Mouse (Mus musculus): ENCODE results near the gene Rnf24. TPM values are rescaled to one million over a fixed set of nuclear protein-coding genes. Genes with fewer than 3 reads are reported as not detected.
A peak's percentile ranks its signal among the peaks of the same experiment; 100 is the strongest.
"Not testable (repeated sequence)": the region's sequence is repeated elsewhere in the genome, so short reads cannot be mapped to it uniquely, and the experiment has no call there.

Rnf24 gene
- total RNA-seq, 2 experiments from 2014 or later = 1.9 to 4.4 TPM

- no peak for ATAC-seq (replicated peaks; ENCODE audit: poor library complexity)
These were observed 8.2 kb downstream of the Rnf24 start for GRCm38 (mm10) chr2:131344449-131344848.

DNA sequence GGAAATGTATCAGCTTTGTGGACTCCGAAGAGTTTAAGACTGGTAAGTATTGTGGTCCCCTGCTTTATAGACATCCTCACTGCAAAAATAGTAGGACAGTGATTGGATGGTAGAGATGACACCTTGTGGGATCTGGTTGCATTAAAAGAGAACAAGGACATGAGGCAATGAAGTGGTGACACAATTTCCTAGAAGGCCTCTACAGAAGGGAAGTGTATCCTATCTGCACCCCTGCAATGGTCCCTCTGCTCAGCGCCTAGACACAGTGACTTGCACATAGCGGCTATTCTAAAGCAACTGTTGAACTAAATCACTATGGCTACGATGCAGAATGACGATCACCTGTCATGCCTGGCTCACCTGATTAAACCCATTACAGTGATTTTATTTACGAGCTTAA lies 15.1 kb downstream of the Rnf24 start:
- peak; percentile 95 for ATAC-seq (replicated peaks; ENCODE audit: poor library complexity)

DNA sequence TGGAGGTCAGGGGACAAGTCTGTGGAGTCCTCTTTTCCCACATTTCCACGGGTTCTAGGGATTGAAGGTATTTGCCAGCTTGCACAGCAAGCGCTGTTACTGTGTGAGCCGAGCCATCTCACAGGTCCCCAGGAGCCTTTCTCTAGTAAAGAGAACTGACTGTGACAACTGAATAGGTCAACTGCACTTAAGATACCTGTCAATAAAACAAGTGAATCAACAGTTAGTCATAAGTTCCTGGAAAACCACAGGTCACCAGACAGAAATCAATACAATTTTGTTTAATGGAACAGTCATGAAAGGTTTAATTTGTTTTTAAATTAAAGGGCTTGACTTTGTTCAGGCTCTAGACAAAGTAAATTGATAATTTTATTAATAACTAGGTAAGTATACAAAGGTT lies 22.1 kb downstream of the Rnf24 start:
- ATAC-seq (replicated peaks; ENCODE audit: poor library complexity) = no peak

GRCm38 (mm10) chr2:131328981-131329380 lies 23.7 kb downstream of the Rnf24 start:
- ATAC-seq (replicated peaks; ENCODE audit: poor library complexity) = no peak

- peak; percentile 61 for ATAC-seq (replicated peaks; ENCODE audit: poor library complexity)
These were observed 26.6 kb downstream of the Rnf24 start for GRCm38 (mm10) chr2:131326044-131326443.

DNA sequence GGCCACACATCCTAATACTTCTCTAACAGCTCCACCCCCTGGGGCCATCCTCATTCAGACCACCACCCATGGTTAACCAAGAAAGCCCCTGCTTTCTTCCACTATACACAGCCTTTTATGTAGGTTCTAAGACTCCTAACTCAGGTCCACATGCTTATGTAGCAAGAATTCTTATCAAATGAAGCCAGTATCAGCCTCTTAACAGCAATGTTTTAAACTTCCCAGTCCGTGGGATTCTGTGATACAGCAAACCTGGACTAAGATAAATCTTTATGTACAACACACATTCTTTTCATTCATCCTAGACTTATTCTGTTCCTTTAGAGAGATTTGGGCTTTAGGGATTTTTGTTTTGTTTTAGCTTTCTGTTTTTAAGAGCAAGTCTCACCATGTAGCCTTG lies 29.0 kb downstream of the Rnf24 start:
- peak; percentile 11; the same call in 1 of the 2 replicates for ATAC-seq (replicated peaks; ENCODE audit: poor library complexity)

GRCm38 (mm10) chr2:131321192-131321591 lies 31.5 kb downstream of the Rnf24 start:
- peak; percentile 92 for ATAC-seq (replicated peaks; ENCODE audit: poor library complexity)

DNA sequence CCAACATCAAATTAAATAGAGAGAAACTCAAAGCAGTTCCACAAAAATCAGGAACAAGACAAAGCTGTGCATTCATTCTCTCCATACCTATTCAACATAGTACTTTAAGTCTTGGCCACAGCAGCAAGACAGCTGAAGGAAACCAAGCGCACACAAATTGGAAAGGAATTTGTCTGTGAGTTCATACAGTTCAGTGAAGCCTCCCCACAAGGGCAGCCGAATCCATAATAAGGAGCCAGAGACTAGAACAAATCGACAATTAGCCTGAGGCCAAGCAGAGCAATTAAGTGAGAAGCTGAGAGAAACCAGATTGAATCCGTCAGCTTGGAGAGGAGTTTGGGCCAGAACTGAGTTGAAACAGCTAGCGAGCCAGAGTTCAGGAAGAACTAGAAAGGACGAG lies 33.3 kb downstream of the Rnf24 start:
- ATAC-seq (replicated peaks; ENCODE audit: poor library complexity) = no peak

DNA sequence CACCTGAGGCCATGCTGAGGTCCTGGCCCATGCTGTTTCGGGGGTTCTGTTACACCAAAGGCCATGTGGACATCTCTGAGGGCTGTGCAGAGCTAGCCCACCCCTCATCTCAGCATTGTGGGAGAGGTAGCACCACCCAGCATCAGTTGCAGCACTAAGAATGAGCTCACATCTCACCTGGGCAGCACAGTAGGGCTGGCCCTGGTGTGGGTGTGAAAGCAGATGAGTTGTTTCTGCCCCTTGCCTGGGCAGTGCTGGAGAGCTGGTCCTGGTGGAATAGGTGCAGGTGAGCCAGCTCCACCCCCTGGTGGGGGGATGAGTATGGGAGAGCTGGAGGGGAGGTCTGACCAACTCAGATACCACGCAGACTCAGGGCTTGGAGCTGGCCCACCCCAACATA lies 36.5 kb downstream of the Rnf24 start:
- ATAC-seq (replicated peaks; ENCODE audit: poor library complexity) = no peak

DNA sequence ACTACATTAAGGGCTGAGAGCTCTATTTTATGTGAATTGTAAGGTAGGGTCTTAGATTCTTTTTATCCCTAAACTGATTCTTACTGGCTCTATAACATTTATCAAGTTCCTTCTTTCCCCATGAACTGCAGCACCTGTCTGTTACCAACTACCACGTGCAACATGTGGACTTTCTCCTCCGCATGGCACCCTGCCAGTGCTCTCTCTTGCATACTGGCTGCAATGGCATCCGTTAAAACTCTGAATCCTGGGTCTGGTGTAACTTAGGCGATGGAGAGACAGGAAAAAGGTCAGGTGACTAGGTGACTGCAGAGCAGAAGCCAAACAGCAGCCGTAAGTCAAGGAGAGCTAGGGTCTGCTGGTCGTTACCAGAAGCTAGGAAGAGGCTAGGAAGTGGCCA lies 43.4 kb downstream of the Rnf24 start:
- ATAC-seq (replicated peaks; ENCODE audit: poor library complexity) = no peak

DNA sequence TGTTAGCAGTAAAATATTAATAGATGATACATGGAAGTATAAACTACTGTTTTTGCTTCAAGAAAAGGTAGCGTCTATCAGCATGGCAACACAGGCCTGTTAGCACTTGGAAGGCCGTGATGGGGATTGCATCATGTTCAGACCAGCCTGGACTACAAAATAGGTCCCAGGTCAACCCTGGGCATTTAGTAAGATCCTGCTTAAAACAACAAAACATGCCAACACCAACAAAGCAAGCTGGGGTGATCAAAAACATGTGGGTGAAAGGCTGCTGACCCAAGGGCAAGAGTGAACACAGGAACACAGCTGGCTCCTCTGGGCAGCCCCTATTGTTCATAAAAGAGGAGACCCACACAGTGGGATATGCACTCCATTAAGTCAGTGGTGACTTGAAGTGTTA lies 44.9 kb downstream of the Rnf24 start:
- no peak for ATAC-seq (replicated peaks; ENCODE audit: poor library complexity)

DNA sequence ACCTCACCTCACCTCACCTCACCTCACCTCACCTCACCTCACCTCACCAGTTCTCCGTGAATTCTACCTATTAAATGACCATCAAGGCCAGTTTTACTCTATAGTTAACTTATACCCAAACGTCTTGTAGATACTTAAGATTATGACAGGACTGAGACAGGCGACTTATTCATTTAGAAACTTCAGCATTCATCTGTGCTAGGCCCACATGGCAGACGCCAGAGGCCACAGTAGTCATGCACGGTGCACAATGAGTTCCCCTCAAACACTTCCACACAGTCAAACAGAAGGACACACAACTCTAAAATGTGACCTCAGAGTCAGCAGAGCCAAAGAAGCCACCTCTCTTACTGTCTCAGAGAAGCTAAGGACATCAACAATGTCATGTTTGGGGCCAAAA lies 45.3 kb downstream of the Rnf24 start:
- no peak for ATAC-seq (replicated peaks; ENCODE audit: poor library complexity)

DNA sequence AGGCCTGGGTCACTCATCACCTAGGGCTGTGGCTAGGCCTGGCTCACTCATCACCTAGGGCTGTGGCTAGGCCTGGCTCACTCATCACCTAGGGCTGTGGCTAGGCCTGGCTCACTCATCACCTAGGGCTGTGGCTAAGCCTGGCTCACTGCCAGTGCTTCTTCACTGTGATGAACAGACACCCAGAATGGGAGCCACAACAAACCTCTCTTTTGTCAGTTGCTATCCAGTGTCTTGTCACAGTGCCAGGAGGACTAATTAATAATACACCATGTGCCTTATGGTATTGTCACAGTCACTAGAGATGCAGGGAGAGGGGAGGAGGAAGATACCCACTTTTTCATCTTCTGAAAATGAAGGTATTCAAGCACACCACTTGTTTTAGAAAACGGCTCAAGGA lies 47.5 kb downstream of the Rnf24 start:
- peak; percentile 60; the same call in 1 of the 2 replicates for ATAC-seq (replicated peaks; ENCODE audit: poor library complexity)

GRCm38 (mm10) chr2:131304497-131304896 lies 48.2 kb downstream of the Rnf24 start:
- ATAC-seq (replicated peaks; ENCODE audit: poor library complexity) = no peak

DNA sequence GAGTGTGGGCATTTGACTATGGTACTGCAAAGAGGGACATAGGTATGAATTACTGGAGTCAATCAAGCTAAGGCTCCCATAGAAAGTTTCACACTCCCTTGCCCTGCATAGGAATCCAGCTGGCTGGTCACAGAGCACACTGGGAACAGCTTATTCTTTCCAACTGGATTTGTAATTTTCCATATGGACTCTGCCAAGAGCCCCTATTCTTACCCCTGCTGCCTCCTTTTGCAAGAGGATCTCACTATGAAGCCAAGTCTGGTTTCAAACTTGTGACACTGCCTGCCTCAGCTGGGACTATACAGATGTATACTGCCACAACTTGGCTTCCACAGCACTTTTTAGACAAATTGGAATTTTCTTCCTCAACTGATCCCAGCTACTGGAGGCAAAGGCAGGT lies 51.1 kb downstream of the Rnf24 start:
- no peak for ATAC-seq (replicated peaks; ENCODE audit: poor library complexity)

GRCm38 (mm10) chr2:131300485-131300884 lies 52.2 kb downstream of the Rnf24 start:
- ATAC-seq (replicated peaks; ENCODE audit: poor library complexity) = no peak

GRCm38 (mm10) chr2:131298674-131299073 lies 54.0 kb downstream of the Rnf24 start:
- ATAC-seq (replicated peaks; ENCODE audit: poor library complexity) = not testable (repeated sequence)

- ATAC-seq (replicated peaks; ENCODE audit: poor library complexity) = no peak
These were observed 55.9 kb downstream of the Rnf24 start for GRCm38 (mm10) chr2:131296746-131297261.

- no peak for ATAC-seq (replicated peaks; ENCODE audit: poor library complexity)
These were observed 62.0 kb downstream of the Rnf24 start for GRCm38 (mm10) chr2:131290669-131291068.

DNA sequence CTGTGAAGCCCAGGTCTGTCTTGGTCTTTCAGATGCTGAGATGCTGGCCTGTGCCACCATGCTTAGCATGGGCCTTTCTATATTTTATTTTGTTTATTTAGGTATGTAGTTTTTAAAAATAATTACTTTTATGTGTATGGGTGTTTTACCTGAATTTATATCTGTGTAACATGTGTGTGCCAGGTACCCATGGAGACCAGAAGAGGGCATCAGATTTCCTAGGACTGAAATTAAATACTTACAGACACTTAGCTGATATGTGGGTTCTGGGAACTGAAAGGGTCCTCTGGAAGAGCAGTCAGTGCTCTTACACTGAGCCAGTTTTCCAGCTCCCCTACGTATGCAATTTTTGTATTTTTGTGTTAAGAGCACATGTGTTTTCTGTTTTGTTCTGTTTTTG lies 66.4 kb downstream of the Rnf24 start:
- no peak for ATAC-seq (replicated peaks; ENCODE audit: poor library complexity)

DNA sequence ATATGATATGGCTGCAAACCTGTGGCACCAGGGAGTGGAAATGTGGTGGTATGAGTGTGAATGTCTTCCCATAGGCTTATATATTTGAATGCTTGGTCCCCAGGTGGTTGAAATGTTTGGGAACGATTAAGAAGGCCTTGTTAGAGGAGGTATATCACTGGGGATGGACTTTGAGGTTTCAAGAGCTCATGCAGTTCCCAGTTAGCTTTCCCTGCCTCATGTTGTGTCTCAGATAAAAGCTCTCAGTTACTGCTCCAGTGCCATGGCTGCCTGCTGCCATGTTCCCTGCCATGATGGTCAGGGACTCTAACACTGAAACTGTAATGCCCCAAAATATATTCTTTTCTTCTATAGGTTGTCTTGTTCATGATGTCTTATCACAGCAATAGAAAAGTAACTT lies 71.1 kb downstream of the Rnf24 start:
- ATAC-seq (replicated peaks; ENCODE audit: poor library complexity) = no peak

DNA sequence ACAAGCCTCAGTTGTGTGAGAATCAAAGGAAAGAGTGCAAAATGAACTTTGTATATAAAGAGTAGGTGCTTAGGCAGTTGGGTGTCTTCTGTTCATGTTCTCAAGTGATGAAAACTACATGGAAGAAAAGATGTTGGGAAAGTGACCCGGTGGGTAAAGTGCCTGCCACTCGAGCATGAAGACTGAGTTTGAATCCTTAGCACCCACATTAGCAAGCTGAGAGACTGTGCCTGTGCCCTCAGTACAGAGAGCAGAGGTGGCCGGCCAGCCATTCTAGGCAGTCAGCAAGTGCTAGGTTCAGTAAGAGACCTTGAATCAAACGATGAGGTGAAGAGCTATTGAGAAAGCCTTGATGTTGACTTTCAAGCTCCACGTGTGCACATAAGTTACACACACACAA lies 76.0 kb downstream of the Rnf24 start:
- no peak for ATAC-seq (replicated peaks; ENCODE audit: poor library complexity)

- ATAC-seq (replicated peaks; ENCODE audit: poor library complexity) = no peak
These were observed 77.2 kb downstream of the Rnf24 start for GRCm38 (mm10) chr2:131275493-131275892.

DNA sequence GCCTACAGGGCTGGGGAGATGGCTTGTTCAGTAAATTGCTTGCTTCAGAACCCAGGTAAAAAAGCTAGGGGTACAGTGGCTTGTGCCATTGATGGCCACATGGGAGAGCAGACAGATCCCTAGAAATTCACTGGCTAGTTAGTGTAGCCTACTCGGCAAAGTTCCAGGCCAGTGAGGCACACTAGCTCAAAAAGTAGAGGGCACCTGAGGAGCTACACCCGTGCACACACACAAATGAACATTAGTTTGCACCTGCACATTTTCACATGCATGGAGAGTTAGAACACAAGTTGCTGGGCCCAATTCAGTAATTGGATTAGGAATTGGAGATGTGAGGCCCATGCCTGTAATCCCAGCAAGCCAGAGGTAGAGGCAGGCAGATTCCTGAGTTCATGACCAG lies 87.6 kb downstream of the Rnf24 start:
- ATAC-seq (replicated peaks; ENCODE audit: poor library complexity) = no peak
